In genomic region chr10:95894036-95894855, GRCm38 (mm10) we compare ENCODE assay signal across 8 mouse cellular contexts. TPM values are rescaled to one million over a fixed set of nuclear protein-coding genes. Genes with fewer than 3 reads are reported as not detected.
A peak's percentile ranks its signal among the peaks of the same experiment; 100 is the strongest.
DNase-seq lines count a peak whose midpoint lies in the region; ATAC-seq lines count a peak whose summit lies in the region.

No protein-coding gene starts in this region.

- no peaks in the 10 kb centered on the region for H3K27me3 ChIP-seq in lung, embryonic 16.5 days (ENCODE audit: control insufficient read depth, insufficient read depth, low read depth, low read length)
- 0 out of 2 replicates have a peak, but pooled peaks cover 8% of the 10 kb centered on the region for H3K27me3 ChIP-seq in liver, embryonic 13.5 days
- H3K27me3 ChIP-seq in stomach, embryonic 14.5 days (ENCODE audit: control insufficient read depth, insufficient read depth, low read length) = no peaks in the 10 kb centered on the region

- H3K27ac ChIP-seq in lung, embryonic 16.5 days (ENCODE audit: low read length) = no peak overlapping the region
- H3K27ac ChIP-seq in liver, embryonic 13.5 days = no peak overlapping the region
- no peak overlapping the region for H3K27ac ChIP-seq in stomach, embryonic 14.5 days (ENCODE audit: low read length)

- ATAC-seq in lung, embryonic 16.5 days (ENCODE audit: low read depth) = peak; percentile 49; the same call in 1 of the 2 replicates
- peak; percentile 42 to 46; a peak in 3 of 4 replicates for ATAC-seq in hematopoietic stem cell, adult 5-6 weeks (replicated peaks in 1 of 2; ENCODE audit: insufficient read depth in 1 of 2, low FRiP score in 2 of 2, low TSS enrichment in 1 of 2, low read depth in 1 of 2, poor library complexity in 2 of 2, severe bottlenecking in 2 of 2)
- no peak for ATAC-seq in liver, embryonic 13.5 days (ENCODE audit: low read depth)
- ATAC-seq in stomach, embryonic 14.5 days (ENCODE audit: insufficient number of reproducible peaks, insufficient read depth, low FRiP score, low read depth) = no peak
- ATAC-seq in erythroblast, adult 5-6 weeks (replicated peaks; ENCODE audit: low FRiP score, poor library complexity, severe bottlenecking) = no peak

- H3K9me3 ChIP-seq in lung, embryonic 16.5 days (ENCODE audit: control insufficient read depth, low read length) = no peaks in the 10 kb centered on the region
- H3K9me3 ChIP-seq in liver, embryonic 13.5 days (replicated peaks) = no peaks in the 10 kb centered on the region
- no peaks in the 10 kb centered on the region for H3K9me3 ChIP-seq in stomach, embryonic 14.5 days (ENCODE audit: control insufficient read depth, low read depth, low read length)

- peak; percentile 7 for DNase-seq in adrenal gland, postnatal 14 days
- DNase-seq in adrenal gland, postnatal 25 days = no peak
- no peak for DNase-seq in lung, postnatal 25 days (ENCODE audit: low spot score)
- DNase-seq in liver, embryonic 13.5 days = no peak

- H3K4me1 ChIP-seq in lung, embryonic 16.5 days (replicated peaks; ENCODE audit: control insufficient read depth, insufficient read depth, low read length) = no peaks in the 10 kb centered on the region
- peaks cover 7% of the 10 kb centered on the region for H3K4me1 ChIP-seq in liver, embryonic 13.5 days (replicated peaks)
- no peaks in the 10 kb centered on the region for H3K4me1 ChIP-seq in stomach, embryonic 14.5 days (ENCODE audit: control insufficient read depth, insufficient read depth, low read length)

- H3K36me3 ChIP-seq in lung, embryonic 16.5 days (ENCODE audit: control insufficient read depth, insufficient read depth, low read length) = no peaks in the 10 kb centered on the region
- no peaks in the 10 kb centered on the region for H3K36me3 ChIP-seq in liver, embryonic 13.5 days
- no peaks in the 10 kb centered on the region for H3K36me3 ChIP-seq in stomach, embryonic 14.5 days (ENCODE audit: control insufficient read depth, insufficient read depth, low read length)

- H3K4me3 ChIP-seq in lung, embryonic 16.5 days (ENCODE audit: low read length) = peak overlapping the region; percentile 43
- peak overlapping the region; percentile 35 for H3K4me3 ChIP-seq in liver, embryonic 13.5 days (replicated peaks)
- peak overlapping the region; percentile 23; the same call in 1 of the 2 replicates for H3K4me3 ChIP-seq in stomach, embryonic 14.5 days (ENCODE audit: low read depth, low read length)

- H3K9ac ChIP-seq in lung, embryonic 16.5 days (ENCODE audit: low read length) = peak overlapping the region; percentile 45
- H3K9ac ChIP-seq in liver, embryonic 13.5 days = no peak overlapping the region; the same call in 1 of the 2 replicates
- H3K9ac ChIP-seq in stomach, embryonic 14.5 days (replicated peaks; ENCODE audit: low read depth, low read length) = 0 out of 2 replicates have a peak overlapping the region, but pooled peaks have one; percentile 15

- 20% methylated on average over 17 of the region's 17 CpGs for WGBS in lung, embryonic 16.5 days
- 18% methylated on average over 17 of the region's 17 CpGs for WGBS in liver, embryonic 13.5 days (ENCODE audit: insufficient replicate concordance)
- 30% methylated on average over 17 of the region's 17 CpGs for WGBS in stomach, embryonic 14.5 days

- H3K4me2 ChIP-seq in lung, embryonic 16.5 days (ENCODE audit: low read depth, low read length) = peak overlapping the region; percentile 57
- H3K4me2 ChIP-seq in liver, embryonic 13.5 days = peak overlapping the region; percentile 60
- H3K4me2 ChIP-seq in stomach, embryonic 14.5 days (replicated peaks; ENCODE audit: low read depth, low read length) = peak overlapping the region; percentile 51

RNA-seq across cellular contexts. Expression of gene Eea1, which starts 46.2 kb away (rescaled TPM):
- total RNA-seq in adrenal gland, postnatal 14 days (2021) = 31.7 and 33.1 TPM in 2 replicates
- 36.6 and 38.4 TPM in 2 replicates for total RNA-seq in adrenal gland, postnatal 25 days (2021)
- polyA plus RNA-seq in lung, embryonic 16.5 days (2015; fragmentation: Nextera tagmentation; extraction: Ambion mirVana) = 16.8 and 18.6 TPM in 2 replicates
- 37.8 and 38.5 TPM in 2 replicates for total RNA-seq in hematopoietic stem cell, adult 5-6 weeks (2017)
- 10.3 and 10.6 TPM in 2 replicates for polyA plus RNA-seq in liver, embryonic 13.5 days (2015; fragmentation: Nextera tagmentation; extraction: Ambion mirVana)
- polyA plus RNA-seq in stomach, embryonic 14.5 days (2014; fragmentation: Nextera tagmentation; extraction: Ambion mirVana) = 24.0 and 27.8 TPM in 2 replicates
- total RNA-seq in erythroblast, adult 5-6 weeks (2015; ENCODE audit: low replicate concordance) = 5.0 and 8.6 TPM in 2 replicates
- 10.8 and 14.8 TPM in 2 replicates for total RNA-seq in erythroblast, adult 5-6 weeks (2017; ENCODE audit: low replicate concordance)

RNA-seq across cellular contexts. Expression of gene Gm33543, which starts 51.5 kb away (rescaled TPM):
- total RNA-seq in adrenal gland, postnatal 14 days (2021) = 0.23 and 0.93 TPM in 2 replicates
- total RNA-seq in adrenal gland, postnatal 25 days (2021) = not detected in 2 replicates
- not detected in 2 replicates for polyA plus RNA-seq in lung, embryonic 16.5 days (2015; fragmentation: Nextera tagmentation; extraction: Ambion mirVana)
- not detected in 2 replicates for total RNA-seq in hematopoietic stem cell, adult 5-6 weeks (2017)
- not detected in 2 replicates for polyA plus RNA-seq in liver, embryonic 13.5 days (2015; fragmentation: Nextera tagmentation; extraction: Ambion mirVana)
- polyA plus RNA-seq in stomach, embryonic 14.5 days (2014; fragmentation: Nextera tagmentation; extraction: Ambion mirVana) = not detected in 2 replicates
- total RNA-seq in erythroblast, adult 5-6 weeks (2015; ENCODE audit: low replicate concordance) = not detected in 2 replicates
- not detected in 2 replicates for total RNA-seq in erythroblast, adult 5-6 weeks (2017; ENCODE audit: low replicate concordance)

Comparison
In these comparisons a context has a peak if more than half of its experiments do, and no peak if none do; other contexts are left out.
1. ATAC-seq: peak in lung, embryonic 16.5 days (single experiment) and hematopoietic stem cell, adult 5-6 weeks (2 of 2); none in liver, embryonic 13.5 days (single experiment), stomach, embryonic 14.5 days (single experiment) and erythroblast, adult 5-6 weeks (single experiment).
2. Peak in every context shown above with its lines, with median percentiles within 50 percentile points of each other: H3K4me2 ChIP-seq and H3K4me3 ChIP-seq.